Mouse (Mus musculus): ENCODE measurements around the gene Cib4.
A peak's percentile ranks its signal among the peaks of the same experiment; 100 is the strongest.

Gene Cib4

GRCm38 (mm10) chr5:30513111-30513510 lies 32.5 kb downstream of the Cib4 start:
- DNase-seq: no peak

DNA sequence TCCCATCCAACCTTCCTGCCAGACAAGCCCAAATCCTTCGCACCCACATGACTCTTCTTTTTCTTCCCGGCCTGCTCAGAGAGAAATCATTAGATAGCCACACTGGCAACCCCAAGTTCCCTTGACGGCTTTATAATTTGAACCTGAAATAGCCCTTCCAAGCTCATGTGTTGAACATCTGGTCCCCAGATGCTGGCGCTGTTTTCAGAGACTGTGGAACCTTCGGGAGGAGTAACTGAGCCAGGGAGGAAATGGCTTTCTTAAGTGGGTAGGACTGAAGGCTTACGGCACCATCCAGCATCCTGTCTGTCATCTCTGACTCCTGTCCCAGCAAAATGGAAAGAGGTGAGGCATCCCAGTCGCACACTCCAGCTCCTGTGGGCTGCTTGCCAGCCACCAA lies 48.3 kb downstream of the Cib4 start:
- DNase-seq: no peak

DNA sequence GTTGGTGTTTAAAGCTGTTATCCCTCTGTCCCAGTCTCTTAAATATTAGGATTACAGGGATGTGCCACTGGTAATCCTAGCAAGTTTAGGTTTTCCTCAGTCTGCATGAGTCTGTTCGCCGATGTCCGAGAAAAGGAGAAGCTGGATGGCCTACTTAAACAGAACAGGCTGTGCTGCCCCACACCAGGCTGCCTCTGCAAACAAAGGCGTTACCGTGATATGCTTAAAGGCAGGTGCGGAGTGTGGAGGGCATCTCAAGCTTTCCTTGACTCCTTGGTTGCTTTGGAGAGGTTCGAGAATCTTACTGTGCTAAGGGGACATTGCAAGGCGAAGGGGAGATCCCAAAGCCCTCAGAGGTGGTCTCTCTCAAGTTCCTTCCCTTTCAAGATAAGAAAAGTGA lies 48.8 kb downstream of the Cib4 start:
- DNase-seq: no peak

- DNase-seq: no peak
These were observed 50.3 kb downstream of the Cib4 start for GRCm38 (mm10) chr5:30495288-30495687.

GRCm38 (mm10) chr5:30494606-30495005 lies 51.0 kb downstream of the Cib4 start:
- DNase-seq: no peak

DNA sequence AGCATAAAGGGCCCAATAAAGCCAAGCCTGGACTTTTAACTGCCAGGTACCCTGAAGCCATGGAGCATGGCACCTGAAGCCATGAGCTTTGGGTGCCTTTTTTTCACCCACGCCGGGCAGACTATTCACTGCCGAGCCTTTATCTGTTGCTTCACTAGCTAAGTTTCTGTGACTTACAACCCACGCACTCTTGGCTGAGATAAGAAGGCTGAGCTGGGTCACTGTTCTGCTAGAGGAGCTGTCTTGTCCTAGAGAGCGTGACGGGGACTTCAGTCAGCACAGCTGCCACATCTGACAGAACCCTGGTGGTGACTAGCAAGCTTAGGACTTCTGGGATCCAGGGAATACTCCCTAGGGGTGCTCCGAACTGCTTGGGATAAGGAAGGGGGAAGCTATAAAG lies 51.9 kb downstream of the Cib4 start:
- DNase-seq: no peak

- no peak for DNase-seq
These were observed 54.8 kb downstream of the Cib4 start for GRCm38 (mm10) chr5:30490845-30491244.

- no peak for DNase-seq
These were observed 55.4 kb downstream of the Cib4 start for GRCm38 (mm10) chr5:30490215-30490614.

DNA sequence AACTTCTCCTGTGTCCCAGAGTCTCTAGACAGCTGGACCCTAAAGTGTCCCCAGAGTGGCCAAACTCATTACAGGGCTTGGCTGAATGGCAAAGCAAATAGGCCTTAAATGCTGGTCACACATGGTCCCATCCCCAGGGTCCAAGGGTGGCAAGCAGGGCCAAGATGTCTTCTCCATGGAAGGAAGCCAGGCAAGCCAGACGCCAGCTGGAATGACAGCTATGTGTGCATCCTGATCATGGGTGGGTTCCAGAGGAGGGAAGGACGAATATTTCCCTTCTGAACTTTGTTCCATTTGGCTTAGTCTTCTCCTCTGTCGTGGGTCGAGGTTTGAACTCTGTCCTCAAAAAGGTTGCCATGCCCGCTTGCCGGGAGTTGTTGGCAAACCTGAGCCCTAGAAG lies 60.5 kb downstream of the Cib4 start:
- DNase-seq: peak; percentile 70

DNA sequence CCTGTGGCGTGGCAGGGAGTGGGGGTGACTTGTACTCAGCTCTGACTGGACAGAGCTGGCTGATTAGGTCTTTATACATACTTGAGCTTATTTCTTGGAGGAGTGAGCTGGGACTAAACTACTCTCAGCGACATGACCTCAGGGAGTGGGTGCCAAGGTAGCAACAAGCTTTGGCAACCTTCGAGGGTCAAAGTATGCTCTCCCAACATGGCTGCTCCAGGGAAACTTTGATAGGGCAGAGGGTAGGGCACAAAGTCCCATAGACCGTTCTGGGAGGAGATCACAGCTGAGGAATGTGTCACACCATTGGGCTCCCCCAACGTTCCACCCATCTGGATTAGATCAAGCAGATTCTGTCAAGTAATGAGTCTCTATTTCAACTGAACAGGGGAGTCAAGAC lies 61.0 kb downstream of the Cib4 start:
- DNase-seq: peak; percentile 80

DNA sequence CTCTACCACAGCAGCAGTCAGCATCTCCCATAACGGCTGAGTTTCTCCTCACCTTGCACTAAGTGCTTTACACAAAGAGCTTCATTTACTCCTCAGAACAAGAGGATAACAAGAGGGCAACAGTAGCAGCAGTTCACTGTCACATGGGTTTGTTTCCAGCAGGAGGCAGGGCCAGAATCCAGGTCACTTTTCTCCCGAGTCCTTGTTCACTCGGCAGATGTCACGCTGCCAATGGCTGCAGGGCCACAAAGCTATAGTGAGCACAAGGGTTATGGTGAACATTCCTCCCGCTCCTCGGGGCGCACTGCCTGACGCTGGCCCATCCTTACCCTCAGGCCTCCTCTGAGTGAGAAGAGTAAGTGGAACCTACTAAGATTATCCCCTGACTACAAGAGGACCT lies 62.1 kb downstream of the Cib4 start:
- DNase-seq: no peak

DNA sequence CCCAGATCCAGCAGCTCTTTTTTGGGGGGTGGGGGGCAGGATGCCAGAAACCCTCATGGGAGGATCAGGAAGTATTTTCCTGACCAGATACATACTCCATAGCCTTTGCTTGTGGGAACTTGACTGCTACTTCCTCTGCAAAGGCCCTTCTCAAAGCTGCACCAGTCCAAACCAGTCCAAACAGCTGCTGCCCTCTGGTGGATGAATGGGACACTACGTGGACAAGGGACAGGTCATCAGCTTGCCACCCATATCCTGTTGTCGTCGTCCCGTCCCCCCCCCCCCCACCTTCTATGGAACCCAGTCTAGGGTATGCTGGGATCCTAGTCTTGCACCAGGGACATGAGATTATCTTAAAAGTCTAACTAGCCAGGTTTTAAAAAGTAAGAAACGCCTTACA lies 63.3 kb downstream of the Cib4 start:
- DNase-seq: peak; percentile 67

DNA sequence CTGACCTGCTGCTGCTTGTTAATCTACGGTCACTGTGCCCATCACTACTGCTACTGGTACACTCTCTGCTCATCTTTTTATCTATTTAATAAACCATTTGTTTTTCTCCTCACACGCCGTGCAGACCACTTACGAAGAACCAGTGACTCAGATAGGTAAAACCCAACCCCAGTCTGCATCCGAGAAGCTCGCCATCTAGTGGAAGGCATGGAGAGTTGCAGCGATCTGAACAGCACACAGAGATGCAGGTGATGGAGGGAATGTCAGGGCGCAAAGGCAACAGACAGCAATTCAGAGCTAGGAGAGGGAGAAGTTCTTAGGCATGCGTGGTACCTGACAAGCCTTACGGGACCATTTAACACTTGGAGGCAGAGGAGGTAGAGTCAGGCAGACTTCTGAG lies 69.1 kb downstream of the Cib4 start:
- DNase-seq: peak; percentile 18

- no peak for DNase-seq
These were observed 73.5 kb downstream of the Cib4 start for GRCm38 (mm10) chr5:30472148-30472547.

- DNase-seq: no peak
These were observed 75.2 kb downstream of the Cib4 start for GRCm38 (mm10) chr5:30470454-30470853.

DNA sequence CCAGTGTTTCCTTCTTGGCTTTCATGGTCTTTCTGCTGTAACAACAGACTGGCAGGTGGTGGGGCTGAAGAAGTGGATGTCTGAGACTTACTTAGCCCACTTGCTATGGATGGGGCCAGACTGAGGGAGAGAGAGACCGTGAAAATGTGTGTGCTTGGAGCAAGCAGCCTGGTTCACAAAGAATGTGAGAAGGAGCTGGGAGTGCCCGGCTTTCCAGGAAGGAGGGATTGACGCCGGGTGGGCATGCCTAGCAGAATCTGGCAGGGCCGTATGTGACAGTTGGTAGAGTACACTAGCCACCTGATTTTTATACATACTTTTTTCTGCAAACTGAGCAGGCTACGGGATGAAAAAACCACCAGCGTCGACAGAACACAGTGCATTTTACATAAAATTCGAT lies 79.3 kb downstream of the Cib4 start:
- DNase-seq: no peak

DNA sequence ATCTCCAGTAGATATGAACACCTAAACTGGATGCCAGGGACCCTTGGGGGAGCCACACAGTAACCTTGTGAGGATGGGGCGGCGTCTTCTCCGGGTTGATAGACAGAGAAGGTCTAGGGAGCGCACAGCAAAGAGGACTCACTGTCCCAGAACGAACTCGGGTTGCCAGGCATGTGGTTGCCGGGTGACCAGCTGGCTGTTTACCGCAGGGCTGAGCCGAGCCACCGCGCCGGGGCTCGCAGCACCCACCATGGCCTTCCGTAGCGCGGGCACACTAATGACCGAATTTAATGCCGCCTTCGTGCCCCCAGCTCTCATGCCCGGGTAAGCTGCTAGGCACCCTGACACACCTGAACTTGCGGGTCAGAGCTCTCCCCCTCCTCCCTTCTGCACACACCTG lies 79.8 kb downstream of the Cib4 start, which contains the start of gene 1700001C02Rik:
1700001C02Rik (plus strand) TSS at position 187 of the 400 bp plus-strand sequence.
- DNase-seq: no peak

- DNase-seq: no peak
These were observed 83.8 kb downstream of the Cib4 start, which contains the start of gene Otof for GRCm38 (mm10) chr5:30461821-30462220. Gene Otof (minus strand): TSS chr5:30461932.

DNA sequence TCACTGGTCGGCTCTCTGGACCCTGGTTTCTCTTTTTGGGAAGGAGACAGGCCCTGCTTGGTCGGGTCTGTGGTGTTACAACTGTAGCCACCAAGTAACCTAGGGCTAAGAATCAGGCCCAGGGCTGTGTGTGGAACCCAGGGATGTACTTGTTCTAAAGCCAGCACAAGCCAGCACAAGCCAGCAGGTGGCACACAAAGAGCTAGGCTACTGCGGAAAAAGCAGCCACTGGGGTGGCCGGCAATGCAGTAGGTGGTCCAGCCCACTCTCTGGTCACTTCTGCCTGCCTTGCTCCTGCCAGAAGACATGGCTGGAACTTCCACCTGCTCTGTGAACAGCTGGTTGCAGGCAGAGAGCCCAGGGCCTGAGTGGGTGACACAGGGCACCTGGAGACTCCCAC lies 85.5 kb downstream of the Cib4 start:
- no peak for DNase-seq

- peak; percentile 14 for DNase-seq
These were observed 89.6 kb downstream of the Cib4 start for GRCm38 (mm10) chr5:30456056-30456455.

GRCm38 (mm10) chr5:30444327-30444895 lies 101.2 kb downstream of the Cib4 start:
- no peak for DNase-seq

DNA sequence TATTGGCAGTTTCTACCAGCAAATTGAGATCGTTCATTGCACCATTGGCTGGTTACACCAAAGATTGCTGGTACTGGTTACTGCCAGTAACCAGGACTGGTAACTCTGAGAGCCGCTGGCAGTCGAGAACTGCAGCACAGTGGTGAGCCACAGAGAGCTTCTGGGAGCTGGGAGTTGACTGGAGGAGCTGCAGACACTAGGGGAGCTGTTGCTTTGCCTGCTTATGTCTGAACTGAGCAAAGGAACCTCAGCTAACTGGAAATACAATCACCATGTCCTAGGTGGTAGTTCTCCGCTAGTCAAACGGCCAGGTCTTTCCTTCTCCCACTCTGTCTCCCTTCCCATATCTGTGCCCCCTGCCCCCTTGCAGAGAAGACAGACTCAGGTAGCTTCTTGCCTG lies 103.4 kb downstream of the Cib4 start:
- no peak for DNase-seq

DNA sequence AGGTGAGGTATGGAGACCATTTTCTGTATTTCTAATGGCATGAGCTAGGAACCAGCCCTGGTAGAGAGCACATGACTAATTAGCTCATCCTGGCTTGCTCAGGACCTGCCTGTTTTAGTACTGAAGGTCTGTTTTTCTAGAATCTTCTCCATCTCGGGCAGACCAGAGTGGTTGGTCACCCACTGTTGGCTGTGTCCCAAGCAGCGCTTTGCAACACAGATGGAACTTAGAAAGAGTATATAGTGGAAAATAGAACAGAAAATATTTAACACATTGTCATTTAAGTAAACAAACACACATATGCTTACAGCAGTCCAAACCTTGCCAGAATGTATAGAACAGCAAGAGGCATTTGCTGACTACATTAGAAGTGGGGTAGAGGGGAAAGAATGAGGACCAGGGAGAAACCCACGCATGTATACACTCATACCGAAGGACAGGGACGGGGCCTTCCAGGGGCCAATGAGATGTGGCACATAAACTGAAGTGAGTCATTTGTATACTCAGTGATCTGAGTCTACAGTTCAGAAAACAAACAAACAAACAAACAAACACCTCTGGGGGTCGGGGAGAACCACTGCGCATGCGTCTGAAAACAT lies 105.2 kb downstream of the Cib4 start:
- no peak for DNase-seq

- no peak for DNase-seq
These were observed 106.7 kb downstream of the Cib4 start for GRCm38 (mm10) chr5:30438931-30439330.

All from kidney, adult 9 months (tissue).